Mouse (Mus musculus) G1E (cell line): ENCODE data around the gene Acrbp. TPM values are rescaled to one million over a fixed set of nuclear protein-coding genes. Genes with fewer than 3 reads are reported as not detected.

Source experiments
- ATAC-seq: 2 replicates; pipeline ENCODE4 v1.8.0; 2016; ENCODE audit warnings: mild to moderate bottlenecking; ENCODE audit not compliant: insufficient number of reproducible peaks, poor library complexity, low FRiP score, severe bottlenecking; ENCODE audit errors: extremely low read depth
- DNase-seq: peaks from one replicate; pipeline ENCODE4 v3.0.0; 2012; ENCODE audit warnings: low spot score
- H3K27me3 ChIP-seq: 2 replicates; pipeline ENCODE4 v1.6.1; 2012; ENCODE audit warnings: mild to moderate bottlenecking, low read length, inconsistent platforms; ENCODE audit not compliant: insufficient read depth
- H3K36me3 ChIP-seq: replicated peaks from 2 replicates; pipeline ENCODE3; 2012; ENCODE audit warnings: mild to moderate bottlenecking, inconsistent platforms
- H3K4me1 ChIP-seq: 2 replicates; pipeline ENCODE4 v1.6.1; 2012; ENCODE audit warnings: low read depth, low read length, inconsistent platforms, mixed read lengths; ENCODE audit not compliant: insufficient read depth
- H3K4me3 ChIP-seq: 2 replicates; pipeline ENCODE4 v1.5.1; 2012; ENCODE audit warnings: low read depth, mild to moderate bottlenecking, inconsistent platforms, low read length, moderate library complexity, mixed read lengths
- H3K9me3 ChIP-seq: replicated peaks from 2 replicates; pipeline ENCODE4 v1.6.1; 2012; ENCODE audit warnings: inconsistent platforms
- CTCF ChIP-seq: IDR thresholded peaks from 2 replicates; pipeline ENCODE4 v1.5.1; 2012; ENCODE audit warnings: low read depth, low read length, inconsistent platforms, mixed read lengths
- GATA1 ChIP-seq: IDR thresholded peaks from 2 replicates; pipeline ENCODE4 v1.6.1; 2012; ENCODE audit warnings: borderline replicate concordance, low read length, inconsistent platforms, mixed read lengths
- GATA2 ChIP-seq: IDR thresholded peaks from 2 replicates; pipeline ENCODE4 v1.6.1; 2012; ENCODE audit warnings: low read depth, low read length, inconsistent platforms, borderline replicate concordance
- POLR2AphosphoS5 ChIP-seq: IDR thresholded peaks from 2 replicates; pipeline ENCODE4 v1.6.1; 2012; ENCODE audit warnings: low read depth, low read length, inconsistent platforms; ENCODE audit not compliant: insufficient replicate concordance
- TAL1 ChIP-seq: conservative IDR thresholded peaks from 2 replicates; pipeline ENCODE4 v1.6.1; 2012; ENCODE audit warnings: low read depth, low read length, inconsistent platforms, mixed read lengths
- polyA plus RNA-seq: library from polyadenylated mRNA; stranded (reverse); fragments of >175 nt; gene quantifications from 2 replicates; pipeline ENCODE4 v1.2.3, GENCODE M21; 2012
- total RNA-seq, 2 experiments: library from RNA; stranded (forward) in 1 of 2; stranded (reverse) in 1 of 2; fragments of 200-1000 nt in 1 of 2; fragments of >200 nt in 1 of 2; fragmentation: Nextera tagmentation in 1 of 2; gene quantifications; 2 replicates each; pipeline ENCODE4 v1.2.3; 2014 to 2017

The Acrbp gene
- total and polyA plus RNA-seq, 3 experiments: 4.7 to 16.1 (median 9.4) TPM

DNA sequence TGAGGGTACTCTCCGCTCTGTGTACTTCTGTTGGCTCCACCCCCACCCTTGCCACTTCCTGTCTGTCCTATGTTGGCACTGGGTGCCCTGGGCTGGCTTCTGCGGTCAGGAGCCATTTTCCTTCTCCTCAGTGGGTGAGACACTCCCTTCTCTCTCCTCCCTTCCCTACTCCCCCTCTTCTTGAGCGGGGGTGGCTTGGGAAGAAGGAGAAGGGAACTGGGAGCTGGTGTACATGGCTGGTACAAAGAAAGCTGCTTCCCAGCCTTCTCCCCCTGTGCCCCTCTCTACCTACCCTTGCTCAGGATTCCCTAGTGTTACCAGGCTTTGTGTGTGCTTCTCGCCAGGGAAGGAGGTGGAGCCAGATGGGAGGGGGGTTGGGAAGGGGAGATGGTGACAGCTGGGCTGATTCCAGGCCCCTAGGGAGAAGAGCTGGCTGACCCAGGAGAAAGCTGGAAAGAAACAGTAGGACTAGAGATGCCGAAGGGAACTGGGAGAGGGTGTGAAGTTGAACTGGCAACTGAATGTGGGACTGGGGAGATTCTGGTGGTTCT lies 50.0 kb downstream of the Acrbp start:
- ATAC-seq (no peak), DNase-seq (no peak)
- Histone ChIP-seq H3K27me3 (no peaks in the 10 kb centered on the region; the same call in 1 of the 2 replicates), H3K4me1 (peaks cover 79% of the 10 kb centered on the region), H3K9me3 (no peaks in the 10 kb centered on the region), H3K4me3 (peak overlapping the region; percentile 91; the same call in 1 of the 2 replicates), H3K36me3 (peaks cover 72% of the 10 kb centered on the region)
- TF ChIP-seq GATA2 (no peak), GATA1 (no peak), POLR2AphosphoS5 (no peak), TAL1 (no peak), CTCF (no peak)

DNA sequence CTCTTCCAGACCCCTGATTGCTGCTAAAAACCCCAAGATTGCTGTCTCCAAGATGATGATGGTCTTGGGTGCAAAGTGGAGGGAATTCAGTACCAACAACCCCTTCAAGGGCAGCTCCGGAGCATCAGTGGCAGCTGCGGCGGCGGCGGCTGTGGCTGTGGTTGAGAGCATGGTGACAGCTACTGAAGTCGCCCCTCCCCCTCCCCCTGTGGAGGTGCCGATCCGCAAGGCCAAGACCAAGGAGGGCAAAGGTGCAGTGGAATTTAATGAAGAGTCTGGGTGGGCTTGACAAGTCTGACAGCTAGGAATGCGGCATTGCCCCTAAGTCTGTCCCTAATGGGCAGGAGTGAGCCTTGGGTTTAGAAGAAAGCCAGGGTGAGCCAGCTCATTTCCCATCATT lies 52.0 kb downstream of the Acrbp start:
- Histone ChIP-seq H3K4me1 (peaks cover 69% of the 10 kb centered on the region), H3K36me3 (peaks cover 91% of the 10 kb centered on the region)
- TF ChIP-seq CTCF: no peak

DNA sequence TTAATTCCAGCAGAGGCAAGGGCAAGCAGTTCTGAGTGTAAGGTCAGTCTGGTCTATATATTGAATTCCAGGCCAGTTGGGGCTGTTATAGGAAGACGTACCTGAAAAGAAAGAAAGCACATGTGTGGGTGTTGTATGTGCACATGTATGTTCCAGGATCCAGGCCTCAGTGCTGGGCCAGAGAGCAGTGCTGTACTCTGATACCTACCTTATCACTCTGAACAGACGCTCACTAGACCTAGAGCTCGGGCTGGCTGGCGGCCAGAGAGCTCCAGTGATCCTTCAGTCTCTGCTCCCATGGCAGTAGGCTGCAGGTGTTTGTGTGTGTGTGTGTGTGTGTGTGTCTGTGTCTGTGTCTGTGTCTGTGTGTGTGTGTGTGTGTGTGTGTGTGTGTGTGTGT lies 54.7 kb downstream of the Acrbp start:
- no peaks in the 10 kb centered on the region; the same call in 1 of the 2 replicates for H3K27me3 ChIP-seq
- TF ChIP-seq TAL1 (peak; percentile 37; the same call in 1 of the 2 replicates), CTCF (no peak)
- H3K36me3 ChIP-seq: peaks cover 96% of the 10 kb centered on the region
- H3K4me3 ChIP-seq: no peak overlapping the region
- DNase-seq (peak; percentile 51), ATAC-seq (no peak; the same call in 1 of the 2 replicates)
- peaks cover 48% of the 10 kb centered on the region for H3K4me1 ChIP-seq
- peaks cover 3% of the 10 kb centered on the region for H3K9me3 ChIP-seq

More for the DNA sequence above, 52.0 kb downstream of the Acrbp start:
- DNase-seq (no peak), ATAC-seq (no peak)
- H3K4me3 ChIP-seq: no peak overlapping the region
- H3K9me3 ChIP-seq: no peaks in the 10 kb centered on the region
- H3K27me3 ChIP-seq: no peaks in the 10 kb centered on the region; the same call in 1 of the 2 replicates

DNA sequence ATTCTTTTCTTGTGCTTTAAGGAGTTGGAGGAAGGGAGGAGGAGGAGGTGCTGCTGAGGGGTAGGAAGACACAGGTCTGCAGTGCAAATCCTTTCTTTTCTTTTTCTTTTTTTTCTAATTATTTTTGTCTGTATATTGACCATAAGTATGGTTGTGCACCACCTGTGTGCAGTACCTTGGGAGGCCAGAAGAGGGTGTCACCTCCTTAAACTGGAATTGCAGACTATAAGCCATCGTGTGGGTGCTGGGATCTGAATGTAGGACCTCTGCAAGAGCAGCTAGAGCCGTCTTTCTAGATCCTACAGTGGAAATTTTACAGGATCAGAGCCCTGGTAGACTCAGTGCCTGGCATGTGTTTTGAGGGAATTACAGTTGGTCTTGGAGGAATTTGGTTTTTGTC lies 58.2 kb downstream of the Acrbp start:
- H3K9me3 ChIP-seq: peaks cover 3% of the 10 kb centered on the region
- ATAC-seq (no peak), DNase-seq (no peak)
- no peak overlapping the region for H3K4me3 ChIP-seq
- peaks cover 16% of the 10 kb centered on the region for H3K4me1 ChIP-seq
- peaks cover 95% of the 10 kb centered on the region for H3K36me3 ChIP-seq
- no peaks in the 10 kb centered on the region for H3K27me3 ChIP-seq
- TF ChIP-seq GATA2 (no peak), POLR2AphosphoS5 (no peak), TAL1 (no peak), GATA1 (no peak), CTCF (no peak; the same call in 1 of the 2 replicates)

DNA sequence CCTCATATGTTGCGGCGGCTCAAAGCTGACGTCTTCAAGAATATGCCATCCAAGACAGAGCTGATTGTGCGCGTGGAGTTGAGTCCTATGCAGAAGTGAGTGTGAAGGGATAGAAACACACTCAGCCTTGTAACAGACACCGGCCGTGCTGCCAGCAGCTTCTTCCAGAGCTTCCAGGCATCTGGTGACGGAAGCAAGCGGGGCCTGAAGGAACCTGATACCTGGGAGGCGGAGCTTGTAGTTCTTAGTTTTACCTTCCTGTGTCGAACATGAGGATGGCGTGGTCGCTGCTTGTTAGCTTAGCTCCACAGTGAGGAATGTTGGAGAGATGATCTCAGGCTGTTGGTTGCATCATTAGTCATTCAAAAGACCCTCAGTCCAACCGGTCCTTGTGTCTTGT lies 59.9 kb downstream of the Acrbp start:
- Histone ChIP-seq H3K36me3 (peaks cover 99% of the 10 kb centered on the region), H3K9me3 (peaks cover 3% of the 10 kb centered on the region), H3K4me1 (peaks cover 8% of the 10 kb centered on the region), H3K4me3 (no peak overlapping the region), H3K27me3 (no peaks in the 10 kb centered on the region)
- ATAC-seq (no peak), DNase-seq (no peak)
- TF ChIP-seq POLR2AphosphoS5: no peak
- TF ChIP-seq GATA2: no peak
- no peak for TF ChIP-seq TAL1
- no peak for TF ChIP-seq CTCF
- TF ChIP-seq GATA1: no peak

DNA sequence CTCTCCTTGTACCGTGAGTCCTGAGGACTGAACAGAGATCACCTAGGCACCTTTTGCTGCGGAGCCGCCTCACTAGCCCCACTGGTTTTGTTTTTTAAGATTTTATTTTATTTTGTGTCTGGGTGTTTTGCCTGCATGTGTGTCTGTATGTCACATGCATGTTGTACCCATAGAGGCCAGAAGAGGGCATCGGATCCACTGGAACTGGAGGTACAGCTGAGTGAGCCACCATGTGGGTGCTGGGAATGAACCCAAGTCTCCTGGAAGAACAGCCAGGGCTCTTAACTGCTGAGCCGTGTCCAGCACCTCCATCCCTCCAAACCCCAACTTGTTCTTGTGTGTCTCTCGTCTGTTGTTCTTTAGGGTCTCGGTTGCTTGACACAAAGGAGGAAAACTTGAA lies 61.4 kb downstream of the Acrbp start:
- ATAC-seq (no peak), DNase-seq (no peak)
- Histone ChIP-seq H3K36me3 (peaks cover 94% of the 10 kb centered on the region), H3K4me3 (no peak overlapping the region), H3K9me3 (peaks cover 3% of the 10 kb centered on the region), H3K4me1 (peaks cover 2% of the 10 kb centered on the region; the same call in 1 of the 2 replicates), H3K27me3 (no peaks in the 10 kb centered on the region)
- no peak for TF ChIP-seq GATA2
- TF ChIP-seq CTCF: no peak; the same call in 1 of the 2 replicates
- no peak for TF ChIP-seq TAL1
- no peak for TF ChIP-seq POLR2AphosphoS5
- TF ChIP-seq GATA1: no peak

DNA sequence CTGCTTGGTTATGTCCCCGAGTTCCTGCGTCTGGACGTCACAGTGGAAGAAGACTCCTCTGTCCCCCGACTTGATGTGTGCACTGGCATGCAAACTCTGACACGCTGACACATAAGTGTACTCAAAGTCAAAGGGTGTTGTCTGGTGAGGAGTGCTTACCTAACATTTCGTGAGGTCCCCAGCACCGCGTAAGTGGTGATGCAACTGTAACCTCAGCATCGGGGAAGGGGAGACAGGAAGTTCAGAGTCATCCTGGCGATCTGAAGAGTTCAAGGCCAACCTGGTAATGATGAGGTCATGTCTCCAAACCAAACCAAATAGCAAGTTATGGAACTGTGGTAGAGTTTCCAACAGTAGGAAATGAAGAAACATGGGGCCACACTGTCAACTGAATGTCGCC lies 63.1 kb downstream of the Acrbp start:
- DNase-seq (no peak), ATAC-seq (no peak)
- peaks cover 95% of the 10 kb centered on the region for H3K36me3 ChIP-seq
- H3K9me3 ChIP-seq: no peaks in the 10 kb centered on the region; the same call in 1 of the 2 replicates
- TF ChIP-seq CTCF (no peak), GATA2 (no peak), GATA1 (no peak), POLR2AphosphoS5 (peak; percentile 71; the same call in 1 of the 2 replicates), TAL1 (no peak)
- no peaks in the 10 kb centered on the region for H3K27me3 ChIP-seq
- no peaks in the 10 kb centered on the region; the same call in 1 of the 2 replicates for H3K4me1 ChIP-seq
- H3K4me3 ChIP-seq: no peak overlapping the region

Other genes with a start within 250 kb of the Acrbp start
Only the 20 nearest of the 26 such genes appear.
- not detected in 2 replicates for gene P3h3, start 191.9 kb upstream of the Acrbp start, total RNA-seq (2014; fragmentation: Nextera tagmentation)
- 0.23 TPM in 1 of 2 replicates, not detected in the other for gene P3h3, start 191.9 kb upstream of the Acrbp start, total RNA-seq (2017)
- not detected in 2 replicates for gene P3h3, start 191.9 kb upstream of the Acrbp start, polyA plus RNA-seq
- not detected in 2 replicates for gene Gpr162, start 185.7 kb upstream of the Acrbp start, total RNA-seq (2014; fragmentation: Nextera tagmentation)
- 0.22 and 0.41 TPM in 2 replicates for gene Gpr162, start 185.7 kb upstream of the Acrbp start, total RNA-seq (2017)
- gene Gpr162, start 185.7 kb upstream of the Acrbp start, polyA plus RNA-seq: not detected in 2 replicates
- not detected in 2 replicates for gene Cd4, start 161.5 kb upstream of the Acrbp start, total RNA-seq (2014; fragmentation: Nextera tagmentation)
- 0.33 and 1.7 TPM in 2 replicates for gene Cd4, start 161.5 kb upstream of the Acrbp start, total RNA-seq (2017)
- gene Cd4, start 161.5 kb upstream of the Acrbp start, polyA plus RNA-seq: not detected in 2 replicates
- 0.68 TPM in 1 of 2 replicates, not detected in the other for gene Lag3, start 138.0 kb upstream of the Acrbp start, total RNA-seq (2014; fragmentation: Nextera tagmentation)
- 0.12 TPM in 1 of 2 replicates, not detected in the other for gene Lag3, start 138.0 kb upstream of the Acrbp start, total RNA-seq (2017)
- not detected in 2 replicates for gene Lag3, start 138.0 kb upstream of the Acrbp start, polyA plus RNA-seq
- 5.6 and 6.3 TPM in 2 replicates for gene Ptms, start 129.6 kb upstream of the Acrbp start, total RNA-seq (2014; fragmentation: Nextera tagmentation)
- gene Ptms, start 129.6 kb upstream of the Acrbp start, total RNA-seq (2017): 84.9 and 86.4 TPM in 2 replicates
- gene Ptms, start 129.6 kb upstream of the Acrbp start, polyA plus RNA-seq: 34.1 and 43.1 TPM in 2 replicates
- 167 and 180 TPM in 2 replicates for gene Mlf2, start 118.3 kb upstream of the Acrbp start, total RNA-seq (2014; fragmentation: Nextera tagmentation)
- gene Mlf2, start 118.3 kb upstream of the Acrbp start, total RNA-seq (2017): 86.5 and 99.2 TPM in 2 replicates
- gene Mlf2, start 118.3 kb upstream of the Acrbp start, polyA plus RNA-seq: 269 and 293 TPM in 2 replicates
- gene Cops7a, start 84.2 kb upstream of the Acrbp start, total RNA-seq (2014; fragmentation: Nextera tagmentation): 123 and 194 TPM in 2 replicates
- 62.2 and 65.5 TPM in 2 replicates for gene Cops7a, start 84.2 kb upstream of the Acrbp start, total RNA-seq (2017)
- 59.2 and 79.0 TPM in 2 replicates for gene Cops7a, start 84.2 kb upstream of the Acrbp start, polyA plus RNA-seq
- gene Pianp, start 53.0 kb upstream of the Acrbp start, total RNA-seq (2014; fragmentation: Nextera tagmentation): not detected in 2 replicates
- gene Pianp, start 53.0 kb upstream of the Acrbp start, total RNA-seq (2017): not detected in 2 replicates
- not detected in 2 replicates for gene Pianp, start 53.0 kb upstream of the Acrbp start, polyA plus RNA-seq
- 71.2 and 79.6 TPM in 2 replicates for gene Zfp384, start 40.5 kb upstream of the Acrbp start, total RNA-seq (2014; fragmentation: Nextera tagmentation)
- gene Zfp384, start 40.5 kb upstream of the Acrbp start, total RNA-seq (2017): 22.9 and 25.7 TPM in 2 replicates
- 51.7 and 52.8 TPM in 2 replicates for gene Zfp384, start 40.5 kb upstream of the Acrbp start, polyA plus RNA-seq
- gene Ing4, start 9.9 kb upstream of the Acrbp start, total RNA-seq (2014; fragmentation: Nextera tagmentation): 36.2 and 37.5 TPM in 2 replicates
- gene Ing4, start 9.9 kb upstream of the Acrbp start, total RNA-seq (2017): 99.6 and 118 TPM in 2 replicates
- gene Ing4, start 9.9 kb upstream of the Acrbp start, polyA plus RNA-seq: 14.3 and 14.6 TPM in 2 replicates
- gene Lpar5, start 18.2 kb downstream of the Acrbp start, total RNA-seq (2014; fragmentation: Nextera tagmentation): 0.83 and 2.3 TPM in 2 replicates
- gene Lpar5, start 18.2 kb downstream of the Acrbp start, total RNA-seq (2017): 2.4 and 2.6 TPM in 2 replicates
- 0.83 and 1.4 TPM in 2 replicates for gene Lpar5, start 18.2 kb downstream of the Acrbp start, polyA plus RNA-seq
- gene Chd4, start 46.3 kb downstream of the Acrbp start, total RNA-seq (2014; fragmentation: Nextera tagmentation): 235 and 241 TPM in 2 replicates
- 326 and 362 TPM in 2 replicates for gene Chd4, start 46.3 kb downstream of the Acrbp start, total RNA-seq (2017)
- 188 and 219 TPM in 2 replicates for gene Chd4, start 46.3 kb downstream of the Acrbp start, polyA plus RNA-seq
- 56.9 and 61.0 TPM in 2 replicates for gene Nop2, start 82.2 kb downstream of the Acrbp start, total RNA-seq (2014; fragmentation: Nextera tagmentation)
- gene Nop2, start 82.2 kb downstream of the Acrbp start, total RNA-seq (2017): 87.7 and 89.2 TPM in 2 replicates
- 53.4 and 90.0 TPM in 2 replicates for gene Nop2, start 82.2 kb downstream of the Acrbp start, polyA plus RNA-seq
- 20.4 and 25.1 TPM in 2 replicates for gene Iffo1, start 95.6 kb downstream of the Acrbp start, total RNA-seq (2014; fragmentation: Nextera tagmentation)
- 12.3 and 14.5 TPM in 2 replicates for gene Iffo1, start 95.6 kb downstream of the Acrbp start, total RNA-seq (2017)
- gene Iffo1, start 95.6 kb downstream of the Acrbp start, polyA plus RNA-seq: 26.9 and 31.7 TPM in 2 replicates
- gene Gapdh, start 116.8 kb downstream of the Acrbp start, total RNA-seq (2014; fragmentation: Nextera tagmentation): 10,890 and 12,360 TPM in 2 replicates
- 2,600 and 3,109 TPM in 2 replicates for gene Gapdh, start 116.8 kb downstream of the Acrbp start, total RNA-seq (2017)
- 26,904 and 30,061 TPM in 2 replicates for gene Gapdh, start 116.8 kb downstream of the Acrbp start, polyA plus RNA-seq
- 494 and 557 TPM in 2 replicates for gene Ncapd2, start 142.0 kb downstream of the Acrbp start, total RNA-seq (2014; fragmentation: Nextera tagmentation)
- 211 and 243 TPM in 2 replicates for gene Ncapd2, start 142.0 kb downstream of the Acrbp start, total RNA-seq (2017)
- gene Ncapd2, start 142.0 kb downstream of the Acrbp start, polyA plus RNA-seq: 269 and 275 TPM in 2 replicates
- gene Mrpl51, start 142.1 kb downstream of the Acrbp start, total RNA-seq (2014; fragmentation: Nextera tagmentation): 51.3 and 59.6 TPM in 2 replicates
- 143 and 156 TPM in 2 replicates for gene Mrpl51, start 142.1 kb downstream of the Acrbp start, total RNA-seq (2017)
- gene Mrpl51, start 142.1 kb downstream of the Acrbp start, polyA plus RNA-seq: 114 and 162 TPM in 2 replicates
- 21.9 and 30.2 TPM in 2 replicates for gene Vamp1, start 165.9 kb downstream of the Acrbp start, total RNA-seq (2014; fragmentation: Nextera tagmentation)
- 6.1 and 7.9 TPM in 2 replicates for gene Vamp1, start 165.9 kb downstream of the Acrbp start, total RNA-seq (2017)
- gene Vamp1, start 165.9 kb downstream of the Acrbp start, polyA plus RNA-seq: 1.9 and 2.8 TPM in 2 replicates
- gene Tapbpl, start 182.2 kb downstream of the Acrbp start, total RNA-seq (2014; fragmentation: Nextera tagmentation): 0.73 and 0.90 TPM in 2 replicates
- 1.2 and 1.8 TPM in 2 replicates for gene Tapbpl, start 182.2 kb downstream of the Acrbp start, total RNA-seq (2017)
- gene Tapbpl, start 182.2 kb downstream of the Acrbp start, polyA plus RNA-seq: 1.2 and 1.4 TPM in 2 replicates
- gene Cd27, start 187.3 kb downstream of the Acrbp start, total RNA-seq (2014; fragmentation: Nextera tagmentation): not detected in 2 replicates
- gene Cd27, start 187.3 kb downstream of the Acrbp start, total RNA-seq (2017): 0.87 TPM in 1 of 2 replicates, not detected in the other
- not detected in 2 replicates for gene Cd27, start 187.3 kb downstream of the Acrbp start, polyA plus RNA-seq